Mouse (Mus musculus) myocyte (in vitro differentiated cells): ENCODE measurements around the gene Hoxb7.

Experiments
- CEBPB ChIP-seq: IDR thresholded peaks from 2 replicates; pipeline ENCODE4 v1.6.1; 2011; ENCODE audit warnings: mild to moderate bottlenecking, moderate library complexity; ENCODE audit not compliant: poor library complexity, insufficient read depth, severe bottlenecking
- E2F4 ChIP-seq: IDR thresholded peaks from one replicate; pipeline ENCODE4 v1.6.1; 2011; ENCODE audit warnings: mild to moderate bottlenecking, control low read depth, moderate library complexity; ENCODE audit not compliant: insufficient read depth
- MAX ChIP-seq: IDR thresholded peaks from one replicate; pipeline ENCODE4 v1.6.1; 2011; ENCODE audit warnings: low read depth, mild to moderate bottlenecking, control low read depth
- MYOD1 ChIP-seq, 3 experiments: IDR thresholded peaks; one replicate each; pipeline ENCODE4 v1.6.1; 2011; ENCODE audit warnings: control low read depth in 2 of 3, low read depth in 2 of 3, mild to moderate bottlenecking in 2 of 3, moderate library complexity in 1 of 3; ENCODE audit not compliant: insufficient read length in 2 of 3, control insufficient read depth in 1 of 3
- POLR2A ChIP-seq: IDR thresholded peaks from one replicate; pipeline ENCODE4 v1.6.1; 2011; ENCODE audit warnings: low read depth, mild to moderate bottlenecking, control low read depth, moderate library complexity; ENCODE audit not compliant: insufficient read length
- USF1 ChIP-seq: IDR thresholded peaks from one replicate; pipeline ENCODE4 v1.6.1; 2011; ENCODE audit warnings: low read depth, mild to moderate bottlenecking, control low read depth, moderate library complexity

DNA sequence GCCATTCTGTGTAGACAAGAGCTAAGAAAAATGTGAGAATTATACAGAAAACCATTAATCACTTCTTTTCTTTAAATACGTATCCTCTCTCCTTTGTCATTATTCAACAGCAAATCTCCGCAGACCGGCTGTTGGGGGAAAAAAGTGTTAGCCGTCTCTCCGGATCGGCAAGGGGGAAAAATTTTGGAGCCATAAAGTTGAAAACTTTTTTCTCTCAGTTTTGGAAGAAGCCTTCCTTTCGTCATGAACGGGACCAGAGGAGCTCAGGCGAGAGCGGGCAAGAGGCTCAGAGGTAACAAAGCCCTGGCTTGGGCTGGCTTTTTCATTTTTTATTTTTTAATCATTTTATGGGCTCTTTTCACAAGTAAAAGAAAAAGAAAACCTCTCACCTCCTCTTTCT, 36.7 kb downstream of the Hoxb7 start, which contains the start of gene Hoxb3:
- no peak for TF ChIP-seq CEBPB
- TF ChIP-seq MYOD1 (IDR thresholded peaks at IDR 0.05; ENCODE audit: control insufficient read depth in 1 of 3, insufficient read length in 2 of 3, low read depth in 2 of 3) = no peak
- no peak for TF ChIP-seq POLR2A
- no peak for TF ChIP-seq E2F4
- TF ChIP-seq USF1 = no peak
- no peak for TF ChIP-seq MAX
